Mouse (Mus musculus) B cell, adult 67 days (primary cell): Measurements from ENCODE around the gene Dclre1c. TPM values are rescaled to one million over a fixed set of nuclear protein-coding genes. Genes with fewer than 3 reads are reported as not detected.

Experiments
- total RNA-seq, 2 experiments: library from RNA; stranded (reverse); gene quantifications; 4 replicates each; pipeline ENCODE4 v1.2.4; 2023

The Dclre1c gene
- 10 to 100 TPM; 54.9 to 58.9 TPM for total RNA-seq

DNA sequence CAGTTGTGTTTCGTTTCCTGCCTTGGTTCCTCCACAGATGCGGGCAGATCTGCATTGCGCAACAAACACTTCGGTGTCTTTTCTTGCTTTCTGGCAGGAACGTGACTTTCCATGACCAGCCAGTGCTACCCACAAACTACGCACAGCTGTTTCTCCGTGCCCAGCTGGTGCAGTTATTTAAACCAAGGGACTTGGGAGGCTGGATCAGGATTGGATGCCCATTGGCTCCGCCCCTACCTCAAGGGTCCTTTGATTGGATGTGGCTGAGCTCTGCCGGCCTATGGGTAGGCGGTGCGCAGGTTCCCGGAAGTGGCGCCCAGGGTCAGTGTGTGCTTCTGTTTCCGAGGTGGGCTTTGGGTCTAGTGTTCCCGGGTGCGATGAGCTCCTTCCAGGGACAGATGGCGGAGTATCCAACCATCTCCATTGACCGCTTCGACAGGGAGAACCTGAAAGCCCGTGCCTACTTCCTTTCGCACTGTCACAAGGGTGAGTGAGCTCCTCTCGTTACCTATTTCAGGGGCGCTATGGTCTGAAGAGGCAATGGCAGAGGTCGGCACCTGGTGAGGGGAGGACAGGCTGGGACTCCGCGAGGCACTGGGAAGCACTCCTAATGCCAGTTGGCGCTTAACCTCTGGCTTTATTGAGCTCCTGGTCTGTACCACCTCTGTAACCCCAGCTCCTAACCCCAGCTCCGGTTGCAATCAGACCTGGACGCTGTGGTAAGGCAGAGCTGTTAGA, at the start of gene Dclre1c:
Gene Dclre1c (plus strand): TSS at position 291 of the 738 bp plus-strand sequence.

DNA sequence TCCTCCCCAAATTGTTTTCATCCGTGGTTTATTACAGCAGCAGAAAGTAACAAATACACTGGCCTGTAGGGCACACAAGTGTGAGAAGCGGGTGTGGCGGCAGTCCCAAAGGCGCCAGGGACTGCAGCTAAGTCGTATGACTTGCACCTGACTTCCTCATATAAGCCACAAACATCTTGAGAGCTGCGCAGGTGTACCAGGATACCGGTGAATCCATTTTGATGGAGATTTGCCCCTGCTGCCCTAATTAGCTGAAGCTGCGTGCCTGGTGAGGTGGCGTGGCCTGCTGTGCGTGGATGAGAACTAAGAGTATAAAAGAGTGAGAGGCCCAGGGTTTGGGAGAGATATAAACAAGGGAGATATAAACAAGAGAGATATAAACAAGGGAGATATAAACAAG, 26.8 kb upstream of the Dclre1c start, which contains the start of gene Olah:
Gene Olah (minus strand): TSS at position 101 of the 400 bp plus-strand sequence.

DNA sequence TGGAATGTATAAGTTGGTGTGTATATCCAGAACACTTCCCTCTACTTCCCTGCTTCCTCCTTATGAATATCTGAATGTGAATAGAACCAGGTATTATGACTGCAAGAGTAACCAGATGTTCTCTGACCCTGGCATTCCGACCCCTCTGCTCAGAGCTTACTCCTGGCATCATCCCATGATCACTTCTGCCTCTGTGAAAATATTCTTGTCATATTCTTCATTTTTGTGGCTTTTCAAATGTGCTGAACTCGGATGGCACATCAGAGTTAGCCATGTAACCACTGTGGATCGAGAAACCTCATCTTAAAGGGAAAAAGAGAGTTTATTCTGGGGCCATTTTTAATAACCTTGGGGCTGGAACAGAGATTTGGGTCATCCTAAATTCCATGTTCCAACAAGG, 1.4 kb upstream of the Dclre1c start, which contains the start of gene Meig1:
Gene Meig1 (minus strand): TSS at position 101 of the 400 bp plus-strand sequence.

DNA sequence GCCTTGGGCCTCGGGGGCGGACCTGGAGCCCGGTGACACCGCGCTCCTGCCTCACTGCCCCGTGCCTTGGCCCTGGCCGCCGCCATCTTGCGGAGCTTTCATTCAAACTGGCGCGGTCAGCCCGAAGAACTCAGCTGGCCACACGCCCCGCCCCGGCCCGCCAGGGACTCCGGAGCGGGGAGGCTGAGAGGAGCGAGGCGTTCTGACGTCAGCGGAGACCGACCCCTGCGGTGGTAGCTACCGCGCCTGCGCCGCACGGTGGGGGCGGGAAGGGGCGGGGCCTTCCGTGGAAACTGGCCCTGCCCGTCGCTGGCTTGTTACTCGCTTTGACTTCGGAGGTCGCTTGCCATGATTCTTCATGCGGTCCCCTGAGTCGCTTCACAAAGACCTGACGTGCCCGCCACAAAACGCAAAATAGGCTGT, 50.9 kb downstream of the Dclre1c start, which contains the start of gene Suv39h2:
Gene Suv39h2 (minus strand): TSS at position 171 of the 423 bp plus-strand sequence.

DNA sequence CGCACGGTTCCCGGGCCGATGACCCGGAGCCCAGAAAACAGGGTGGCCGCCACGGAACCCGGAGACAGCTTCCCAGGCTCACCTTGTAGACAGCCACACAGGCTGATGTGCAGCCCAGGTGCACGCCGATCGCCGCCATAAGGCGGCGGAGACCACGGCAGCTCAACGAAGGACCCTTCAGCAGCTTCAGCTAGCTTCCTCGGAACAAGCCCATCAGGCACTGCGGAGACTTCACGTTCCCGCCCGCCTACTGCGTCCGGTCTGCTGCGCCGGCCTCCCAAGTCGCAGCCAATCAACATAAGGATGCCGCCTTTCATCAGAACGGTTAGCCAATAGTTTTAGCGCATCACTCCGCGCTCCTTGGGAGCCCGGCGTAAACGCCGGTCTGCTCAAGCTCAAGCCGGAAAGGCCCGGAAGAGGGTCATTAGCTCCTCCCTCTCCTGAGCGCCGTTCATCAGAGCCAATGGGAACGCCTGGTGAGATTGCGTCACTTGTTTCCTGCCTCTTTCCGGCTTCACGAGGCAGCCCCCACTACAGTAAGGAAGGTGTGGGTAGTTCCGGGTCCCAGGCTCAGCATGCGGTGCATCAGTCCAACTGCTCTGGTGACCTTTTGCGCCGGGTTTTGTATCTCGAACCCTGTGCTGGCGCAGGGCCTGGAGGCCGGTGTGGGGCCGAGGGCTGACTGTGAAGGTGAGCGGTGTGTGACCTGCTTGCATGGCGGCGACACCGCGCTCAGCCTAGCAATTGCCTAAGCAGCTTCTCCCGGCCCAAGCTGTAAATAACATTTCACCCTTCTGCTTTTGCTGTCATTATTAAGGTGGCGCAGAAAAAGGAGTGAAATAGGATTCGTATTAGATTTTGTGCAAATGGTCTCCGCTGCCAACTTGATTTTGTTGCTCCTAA, 88.9 kb downstream of the Dclre1c start, which contains the start of the genes Gm45902, Hspa14 and Cdnf:
Gene Gm45902 (minus strand): TSS at position 239 of the 903 bp plus-strand sequence.
Gene Hspa14 (minus strand): TSS at position 263 of the 903 bp plus-strand sequence.
Gene Cdnf (plus strand): TSS at position 479 of the 903 bp plus-strand sequence.

Other genes with a start within 250 kb of the Dclre1c start
- 10 to 100 TPM; 28.4 to 33.9 TPM for gene Nmt2, start 139.9 kb upstream of the Dclre1c start, total RNA-seq
- 1 to 10 TPM; 3.3 to 4.8 TPM for gene Rpp38, start 91.5 kb upstream of the Dclre1c start, total RNA-seq
- not detected for gene Acbd7, start 88.0 kb upstream of the Dclre1c start, total RNA-seq
- not detected for gene Olah, start 26.9 kb upstream of the Dclre1c start, total RNA-seq
- 1 to 10 TPM; 1.4 to 2.8 TPM for gene Meig1, start 1.5 kb upstream of the Dclre1c start, total RNA-seq
- gene Suv39h2, start 50.9 kb downstream of the Dclre1c start, total RNA-seq, result 1 to 10 TPM; 1.6 to 2.1 TPM
- gene Gm45902, start 88.7 kb downstream of the Dclre1c start, total RNA-seq, result 10 to 100 TPM; 31.9 to 32.1 TPM
- gene Hspa14, start 88.7 kb downstream of the Dclre1c start, total RNA-seq, result 100 to 1,000 TPM; 144 to 146 TPM
- 1 to 10 TPM in 1 of 2 experiments, under 1 TPM in 1; 0.17 to 1.4 TPM for gene Cdnf, start 88.9 kb downstream of the Dclre1c start, total RNA-seq
- gene Fam107b, start 146.4 kb downstream of the Dclre1c start, total RNA-seq, result 100 to 1,000 TPM; 223 to 287 TPM